Mouse (Mus musculus) thymus, adult 2 months (tissue): ENCODE measurements around the gene Pck1.

ENCODE experiments used
- CTCF ChIP-seq: fragments of 200-500 bp; IDR thresholded peaks from 2 replicates; pipeline ENCODE4 v1.5.1; 2012; ENCODE audit warnings: mild to moderate bottlenecking, control low read depth, low read length, moderate library complexity, borderline replicate concordance; ENCODE audit not compliant: control insufficient read depth, poor library complexity, insufficient read depth; ENCODE audit errors: extremely low read depth
- POLR2A ChIP-seq: fragments of 200-500 bp; IDR thresholded peaks from 2 replicates; pipeline ENCODE4 v1.6.1; 2012; ENCODE audit warnings: mild to moderate bottlenecking, low read length, control low read depth, moderate library complexity; ENCODE audit not compliant: control insufficient read depth, poor library complexity, insufficient read depth; ENCODE audit errors: extremely low read depth

DNA sequence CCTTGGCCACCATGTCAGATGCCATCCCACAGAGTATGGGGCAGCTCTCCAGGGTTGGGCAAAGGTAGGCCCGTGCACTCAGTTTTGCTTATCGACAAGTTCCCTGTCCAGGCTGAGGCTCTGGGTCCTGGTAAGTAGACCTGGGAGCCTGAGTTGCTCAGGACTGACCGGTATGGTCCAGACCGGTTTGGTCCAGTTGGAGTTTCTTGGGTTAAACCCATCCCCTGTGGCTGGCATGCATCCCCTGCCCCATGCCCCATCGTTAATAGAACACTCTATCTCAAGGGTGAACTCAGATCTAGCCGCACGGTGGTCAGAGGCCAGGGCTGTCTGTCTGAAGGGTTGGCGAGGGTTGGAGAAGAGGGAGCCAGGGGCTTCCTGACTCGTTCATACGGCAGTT is 12.1 kb downstream of the Pck1 start:
- TF ChIP-seq POLR2A: no peak
- no peak for TF ChIP-seq CTCF
